Mouse (Mus musculus): Measurements from ENCODE around the gene Sfta2.

Sfta2 gene

DNA sequence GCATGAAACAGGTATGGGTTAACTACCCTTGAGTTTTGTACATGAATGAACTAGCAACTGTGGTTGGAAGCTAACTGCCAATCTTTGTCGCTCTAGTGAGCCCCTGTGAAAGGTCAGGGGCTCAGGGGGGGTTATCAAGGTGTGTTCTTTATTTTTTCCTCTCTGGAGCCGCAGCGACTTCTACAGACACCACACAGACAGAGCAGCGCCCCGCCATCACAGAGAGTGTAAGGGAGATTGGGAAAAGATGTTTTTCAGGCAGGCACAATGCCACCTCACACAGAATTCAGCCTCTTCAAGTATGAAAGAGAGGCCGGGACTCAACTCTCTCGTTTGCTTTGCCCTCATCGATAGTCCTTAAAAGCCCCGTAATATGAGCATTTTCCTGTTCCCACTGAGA is 9.2 kb upstream of the Sfta2 start:
- DNase-seq (ENCODE audit: low read depth, low spot score) = no peak

DNA sequence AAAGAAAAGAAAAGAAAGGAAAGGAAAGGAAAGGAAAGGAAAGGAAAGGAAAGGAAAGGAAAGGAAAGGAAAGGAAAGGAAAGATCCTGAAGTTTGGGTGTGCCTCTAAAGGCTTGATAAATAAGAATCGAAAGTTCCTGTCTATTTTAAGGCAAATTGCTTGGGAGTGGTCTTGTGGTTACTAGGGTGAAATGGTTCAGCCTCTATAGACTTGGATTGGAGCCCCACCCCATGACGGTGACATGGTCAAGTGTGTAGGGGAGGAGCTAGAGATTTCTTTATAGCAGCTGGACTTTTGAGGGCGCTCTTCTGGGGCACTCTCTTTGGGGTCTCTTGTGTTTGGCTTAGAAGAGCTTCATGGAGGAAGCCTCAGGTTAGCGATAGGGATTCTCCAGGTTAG is 7.6 kb upstream of the Sfta2 start:
- no peak for DNase-seq (ENCODE audit: low read depth, low spot score)

DNA sequence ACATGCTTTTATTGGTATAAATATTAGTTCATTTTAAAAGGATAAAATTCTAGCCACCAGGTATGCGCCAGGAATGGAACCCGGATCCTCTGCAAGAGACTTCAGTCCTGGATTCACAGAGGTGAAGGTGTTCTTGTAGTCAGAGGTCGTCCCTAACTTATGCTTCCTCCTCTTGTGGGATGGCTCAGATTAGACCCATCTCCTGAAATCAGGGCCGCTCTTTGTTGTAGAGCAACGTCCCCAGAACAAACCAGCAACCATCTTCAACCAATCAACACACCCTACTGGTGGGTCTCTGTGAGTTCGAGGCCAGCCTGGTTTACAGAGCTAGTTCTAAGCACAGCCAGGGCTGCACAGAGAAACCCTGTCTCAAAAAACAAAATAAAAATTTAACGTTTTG is 6.9 kb upstream of the Sfta2 start:
- DNase-seq (ENCODE audit: low read depth, low spot score) = no peak

DNA sequence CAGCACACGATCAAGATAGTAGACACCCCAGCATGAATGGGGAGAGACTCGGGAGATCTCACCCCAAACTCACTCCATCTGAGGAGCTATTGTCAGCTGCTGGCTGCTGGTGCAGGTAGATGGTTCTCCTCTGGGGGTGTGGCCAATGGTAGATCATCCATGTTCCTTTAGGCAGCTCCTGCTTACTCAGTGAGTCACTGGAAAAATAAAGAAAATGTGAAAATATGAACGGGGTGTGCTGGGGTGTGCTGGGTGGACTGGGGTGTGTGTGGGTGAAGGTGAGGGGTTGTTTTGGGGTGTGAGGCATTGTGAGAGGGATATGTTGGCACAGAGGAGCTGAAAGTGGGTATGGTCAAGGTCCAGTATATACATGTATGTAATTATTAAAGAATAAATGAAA is 4.0 kb upstream of the Sfta2 start:
- DNase-seq (ENCODE audit: low read depth, low spot score) = no peak

DNA sequence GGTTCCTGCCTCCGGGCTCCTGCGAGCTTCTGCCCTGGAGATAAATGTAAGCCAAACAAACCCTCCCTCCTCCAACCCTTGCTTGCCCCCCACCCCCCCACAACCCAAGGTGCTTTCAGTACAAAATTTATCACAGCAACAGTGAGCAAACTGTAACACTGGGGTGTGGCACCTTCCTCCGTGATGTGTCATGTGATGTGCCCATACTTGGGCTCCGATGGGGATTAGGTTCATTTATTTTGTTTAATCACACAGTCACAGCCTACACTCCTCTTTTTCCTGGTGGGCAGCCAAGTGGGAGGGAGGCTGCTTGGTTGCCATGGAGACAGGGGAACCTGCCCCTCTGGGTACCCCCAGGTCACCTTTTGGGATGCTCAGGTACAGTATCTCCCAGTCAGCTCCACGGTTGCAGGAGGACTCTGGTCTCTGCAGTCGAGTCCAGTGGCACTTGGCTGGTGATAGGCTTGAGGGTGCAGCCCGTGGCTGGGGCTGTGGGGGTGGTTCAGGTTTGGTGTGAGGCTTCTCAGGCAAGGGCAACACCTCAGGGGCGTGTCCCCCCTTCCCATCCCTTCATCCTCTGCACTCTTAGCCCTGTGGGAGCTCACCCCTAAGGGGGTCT is 496 bp downstream of the Sfta2 start:
- DNase-seq (ENCODE audit: low read depth, low spot score) = no peak

DNA sequence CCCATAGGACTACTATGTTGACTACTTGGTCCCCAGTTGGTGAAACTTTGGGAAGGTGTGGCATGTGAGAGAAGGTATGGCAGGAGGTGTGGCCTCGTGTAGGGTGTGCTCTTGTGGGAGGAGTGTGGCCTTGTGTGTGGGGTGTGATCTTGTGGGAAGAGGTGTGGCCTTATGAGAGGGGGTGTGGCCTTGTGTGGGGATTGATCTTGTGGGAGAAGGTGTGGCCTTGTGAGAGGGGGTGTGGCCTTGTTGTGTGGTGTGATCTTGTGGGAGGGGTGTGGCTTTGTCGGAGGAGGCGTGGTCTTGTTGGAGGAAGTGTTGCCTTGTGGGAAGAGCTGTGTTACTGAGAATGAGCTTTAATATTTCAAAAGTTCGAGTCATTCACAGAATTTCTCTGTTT is 15.8 kb downstream of the Sfta2 start:
- DNase-seq (ENCODE audit: low read depth, low spot score) = no peak

DNA sequence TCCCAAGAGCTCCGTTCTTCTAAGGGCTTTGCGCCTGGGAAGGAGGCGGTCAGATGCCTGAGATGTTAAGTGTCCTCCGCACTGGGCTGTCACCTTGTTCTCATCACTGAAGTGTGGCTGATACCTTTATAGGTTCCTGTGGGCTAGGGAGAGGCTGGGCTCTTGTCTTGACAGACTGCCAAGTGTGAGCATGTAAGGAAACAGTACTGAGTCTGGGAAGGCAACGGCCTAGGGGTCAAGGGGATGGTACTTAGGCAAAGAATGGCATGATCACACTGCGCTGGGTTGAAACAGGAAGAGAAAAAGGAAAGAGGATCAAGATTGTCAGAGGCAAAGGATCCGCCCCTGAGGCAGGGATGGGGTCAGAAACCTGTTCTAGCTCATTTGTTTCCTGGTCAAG is 25.2 kb downstream of the Sfta2 start, which contains the start of gene Gm9573:
TSS of gene Gm9573 (minus strand) at position 101 of the 400 bp plus-strand sequence.
- no peak for DNase-seq (ENCODE audit: low read depth, low spot score)

DNA sequence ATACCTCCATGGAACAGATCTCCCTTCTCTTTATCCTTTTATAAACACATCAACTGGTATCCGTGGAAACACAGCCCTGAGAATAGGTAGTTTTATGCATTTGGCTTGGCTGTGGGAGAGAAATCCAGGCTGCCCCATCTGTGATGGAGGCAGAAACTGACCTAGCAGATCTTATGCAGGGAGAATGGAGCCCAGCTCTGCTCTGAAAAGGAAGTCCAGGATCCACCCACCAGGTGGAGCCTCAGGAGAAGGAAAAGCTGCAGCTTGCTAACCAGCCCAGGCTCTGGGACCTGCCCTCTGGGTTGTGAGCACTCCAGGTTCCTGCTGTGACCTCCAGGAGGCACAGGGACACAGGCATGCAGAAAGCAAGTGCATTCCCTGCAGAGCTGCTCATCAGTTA is 32.6 kb downstream of the Sfta2 start:
- DNase-seq (ENCODE audit: low read depth, low spot score) = peak; percentile 27

DNA sequence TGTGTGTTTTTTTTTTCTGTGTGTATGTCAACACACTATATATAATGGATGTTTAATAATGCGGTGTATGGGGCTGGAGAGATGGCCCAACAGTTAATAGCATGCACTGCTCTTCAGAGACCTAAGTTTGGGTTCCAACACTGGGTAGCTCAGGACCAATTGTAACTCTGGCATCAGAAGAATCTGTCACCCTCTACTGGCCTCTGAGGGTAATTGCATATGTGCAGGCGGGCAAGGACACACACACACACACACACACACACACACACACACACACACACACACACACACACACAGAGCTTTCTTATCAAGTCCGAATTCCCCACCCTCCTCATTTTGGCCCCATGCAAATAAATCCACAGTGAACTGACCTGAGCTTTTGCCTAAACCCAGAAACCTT is 33.9 kb downstream of the Sfta2 start:
- no peak for DNase-seq (ENCODE audit: low read depth, low spot score)

DNA sequence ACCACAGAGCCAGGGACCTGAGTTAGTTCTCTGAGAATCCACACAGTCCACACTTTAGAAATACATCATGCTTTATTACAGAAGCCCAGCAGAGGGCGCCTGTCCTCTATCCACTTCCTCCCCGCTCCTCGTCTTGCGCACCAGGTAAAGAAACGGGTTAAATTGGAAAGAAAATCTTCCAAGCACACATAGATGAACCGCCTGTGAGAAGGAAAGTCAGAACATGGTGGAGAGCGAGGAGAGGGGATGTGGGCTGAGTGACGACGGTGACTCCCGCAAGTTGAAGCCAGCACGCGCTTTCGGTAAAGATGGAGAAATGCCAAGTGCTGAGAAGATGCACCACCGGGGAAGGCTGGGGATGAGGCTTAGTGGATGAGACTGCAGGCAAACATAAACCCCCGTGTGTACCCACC is 34.4 kb downstream of the Sfta2 start:
- DNase-seq (ENCODE audit: low read depth, low spot score) = peak; percentile 62

DNA sequence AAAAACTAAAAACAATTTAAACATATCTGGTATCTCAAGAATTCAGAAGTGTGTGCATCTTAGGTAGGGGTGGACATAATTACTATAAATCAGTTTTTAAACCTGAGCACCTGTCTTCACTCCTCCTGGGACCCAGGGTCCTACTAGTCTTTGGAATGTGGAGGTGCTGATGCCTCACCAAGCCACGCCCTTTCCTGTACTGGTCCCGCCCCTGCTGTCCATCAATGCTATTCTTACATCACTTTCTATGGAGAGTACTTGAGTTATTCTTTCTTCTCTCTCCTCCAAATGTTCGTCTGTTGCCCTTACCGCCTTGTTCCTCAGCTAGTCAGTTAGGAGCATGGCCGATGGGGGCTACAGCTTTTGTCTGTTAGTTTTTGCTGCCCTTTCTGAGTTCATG is 35.0 kb downstream of the Sfta2 start:
- no peak for DNase-seq (ENCODE audit: low read depth, low spot score)

DNA sequence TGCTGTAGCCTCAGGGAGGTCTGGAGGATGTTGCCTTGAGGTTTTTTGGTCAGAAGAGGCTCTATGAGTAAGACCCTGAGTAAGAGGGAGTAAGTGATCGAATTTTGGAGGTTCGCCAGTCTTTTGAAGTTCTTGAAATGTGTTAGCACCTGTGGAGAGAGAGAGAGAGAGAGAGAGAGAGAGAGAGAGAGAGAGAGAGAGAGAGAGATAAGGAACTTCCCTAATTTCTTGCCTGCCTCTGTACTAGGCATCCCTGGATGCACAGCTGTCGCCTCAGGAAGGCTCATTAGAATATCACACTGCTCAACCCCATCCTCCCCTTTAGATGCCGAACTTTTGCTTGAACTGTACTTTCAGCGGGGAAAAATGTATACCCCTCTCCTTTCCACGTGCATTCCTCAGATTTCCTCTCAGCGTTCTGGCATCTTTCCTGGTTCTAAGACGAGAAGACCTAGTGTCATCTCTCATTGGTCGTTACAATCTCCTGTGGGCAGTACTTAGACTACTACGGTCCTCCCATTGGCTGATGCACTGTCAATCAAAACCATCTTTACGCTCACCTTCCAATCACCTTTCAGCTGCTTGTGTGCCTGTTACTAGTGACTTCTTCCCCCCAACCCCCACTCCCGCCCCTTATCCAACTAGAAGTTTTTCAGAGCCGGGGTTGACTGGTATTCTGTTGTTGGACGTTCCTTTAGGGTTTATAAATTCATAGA is 37.3 kb downstream of the Sfta2 start:
- DNase-seq (ENCODE audit: low read depth, low spot score) = peak; percentile 61

DNA sequence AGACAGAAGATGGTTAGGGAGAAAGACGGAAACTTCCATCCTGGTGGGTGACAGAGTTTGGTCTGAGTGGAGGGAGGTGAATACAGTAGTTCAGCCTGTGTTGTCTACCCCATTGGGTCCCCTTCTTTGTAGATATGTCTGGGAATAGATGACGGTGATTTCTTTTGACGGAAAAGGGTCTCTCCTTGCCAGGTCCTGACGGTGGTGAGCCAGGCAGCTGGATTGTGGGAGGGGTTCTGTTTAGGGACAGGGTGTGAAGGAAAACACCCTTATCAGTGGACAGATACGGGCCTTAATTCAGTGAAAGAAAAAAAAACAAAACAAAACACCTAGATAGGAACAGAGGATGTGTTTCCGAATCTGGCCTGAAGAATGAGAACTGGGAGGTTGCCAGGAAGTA is 38.0 kb downstream of the Sfta2 start:
- DNase-seq (ENCODE audit: low read depth, low spot score) = no peak

DNA sequence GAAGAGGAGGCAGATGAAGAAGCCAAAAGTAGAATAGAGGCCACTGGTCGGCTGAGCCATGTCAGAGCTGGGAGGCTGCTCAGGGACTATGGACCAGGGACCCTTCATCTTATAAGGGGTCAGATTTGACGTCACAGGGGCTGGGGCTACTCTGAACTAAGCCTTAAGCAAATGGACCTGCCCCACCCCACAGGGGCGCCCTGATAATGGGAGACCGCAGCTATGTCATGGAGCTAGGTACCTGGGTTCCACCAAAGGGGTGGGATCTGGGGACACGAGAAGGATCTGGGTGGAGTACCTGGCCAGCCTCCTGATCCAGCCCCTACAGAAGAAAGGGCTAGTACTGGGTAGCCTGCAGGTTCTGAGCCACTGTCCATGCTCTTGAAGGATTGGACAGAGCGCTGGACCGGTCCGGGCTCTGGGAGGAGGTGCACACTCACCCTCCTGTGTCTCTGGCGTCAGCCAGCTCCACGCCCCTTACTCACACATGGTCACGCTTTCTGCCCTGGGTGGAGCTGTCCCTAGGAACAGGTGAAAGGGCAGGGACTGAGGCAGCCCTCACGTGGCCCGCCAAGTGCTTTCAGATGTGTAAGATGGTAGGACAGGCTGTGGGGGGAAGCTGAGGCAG is 42.4 kb downstream of the Sfta2 start, which contains the start of gene Mucl3:
TSS of gene Mucl3 (minus strand) at position 87 of the 628 bp plus-strand sequence.
- no peak for DNase-seq (ENCODE audit: low read depth, low spot score)

DNA sequence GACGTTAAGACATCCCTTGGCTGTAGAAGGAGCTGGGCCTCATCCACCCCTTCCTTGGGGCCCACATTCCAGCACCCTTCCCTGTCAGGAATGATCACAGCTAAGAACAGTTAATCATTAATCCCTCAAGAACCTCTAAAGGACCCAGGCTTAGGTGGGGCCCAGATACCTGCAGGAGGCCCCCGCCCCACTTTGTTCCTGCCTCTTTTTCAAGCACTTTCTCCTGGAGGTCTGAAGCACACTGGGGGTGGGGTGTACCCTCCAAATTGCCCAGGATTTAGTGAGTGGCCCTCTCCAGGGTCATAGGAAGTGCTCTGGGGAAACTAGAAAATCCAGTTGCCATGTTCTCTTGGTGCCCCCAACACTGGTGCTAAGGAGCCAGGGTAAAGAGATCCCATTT is 48.1 kb downstream of the Sfta2 start:
- no peak for DNase-seq (ENCODE audit: low read depth, low spot score)

DNA sequence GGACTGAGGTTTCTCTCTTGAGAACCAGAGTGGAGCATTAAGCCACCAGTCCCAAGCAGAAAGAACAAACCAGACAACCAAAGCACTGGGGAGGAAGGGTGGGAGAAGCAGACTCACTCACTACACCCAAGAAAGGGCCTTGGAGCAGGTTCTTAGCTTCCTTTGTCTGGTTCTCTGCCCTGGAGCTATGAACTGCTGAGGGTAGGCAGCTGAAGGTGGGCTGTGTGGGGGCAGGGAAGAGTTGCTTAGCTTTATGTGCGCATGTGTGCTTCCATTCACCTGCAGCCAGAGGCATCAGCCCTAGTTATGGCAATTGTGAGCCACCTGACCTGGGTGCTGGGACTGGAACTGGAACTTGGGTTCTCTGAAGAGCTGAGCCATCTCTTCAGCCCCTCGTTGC is 51.7 kb downstream of the Sfta2 start:
- DNase-seq (ENCODE audit: low read depth, low spot score) = no peak

DNA sequence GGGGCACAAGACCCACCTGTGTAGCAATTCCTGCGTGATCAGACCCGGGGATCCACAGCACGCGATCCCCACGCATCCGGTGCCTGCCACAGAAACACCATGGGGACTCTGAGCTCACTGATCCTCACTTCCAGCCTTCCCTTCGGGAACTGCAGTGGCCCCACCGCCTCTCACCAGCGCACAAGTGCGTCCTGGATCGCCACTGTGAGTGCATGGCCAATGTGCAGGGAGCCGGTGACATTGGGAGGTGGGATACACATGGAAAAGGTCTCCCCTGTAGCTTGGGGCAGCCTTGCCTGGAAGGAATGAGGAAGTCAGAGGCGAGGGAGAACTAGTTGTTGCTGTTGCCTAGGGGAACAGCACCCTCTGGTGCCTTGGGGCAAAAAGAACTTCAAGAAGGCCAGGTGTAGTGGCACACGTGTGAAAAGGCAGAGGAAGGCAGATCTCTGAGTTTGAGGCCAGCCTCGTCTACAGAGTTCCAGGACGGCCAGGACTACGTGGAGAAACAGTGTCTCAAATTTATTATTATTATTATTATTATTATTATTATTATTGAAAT is 64.7 kb downstream of the Sfta2 start:
- no peak for DNase-seq (ENCODE audit: low read depth, low spot score)

DNA sequence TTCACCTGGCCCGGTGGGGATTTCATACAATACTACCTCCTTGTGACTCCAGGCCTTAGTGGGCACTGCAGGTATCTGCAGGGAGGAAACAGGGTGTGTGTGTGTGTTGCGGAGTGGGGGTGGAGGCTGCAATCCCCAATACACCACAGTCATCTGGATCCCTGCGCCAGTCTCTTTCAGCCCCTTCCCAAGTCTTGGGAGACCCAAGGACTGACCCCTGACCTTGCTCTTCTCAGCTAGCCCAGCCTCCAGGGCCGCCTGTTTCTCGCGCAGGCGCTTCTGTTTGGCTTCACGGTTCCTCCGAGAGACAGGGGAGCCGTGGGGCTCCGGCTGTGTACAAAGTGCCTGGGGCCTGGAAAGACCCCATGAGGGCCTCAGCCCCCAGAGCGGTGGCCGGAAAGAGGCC is 65.5 kb downstream of the Sfta2 start:
- DNase-seq (ENCODE audit: low read depth, low spot score) = peak; percentile 11

DNA sequence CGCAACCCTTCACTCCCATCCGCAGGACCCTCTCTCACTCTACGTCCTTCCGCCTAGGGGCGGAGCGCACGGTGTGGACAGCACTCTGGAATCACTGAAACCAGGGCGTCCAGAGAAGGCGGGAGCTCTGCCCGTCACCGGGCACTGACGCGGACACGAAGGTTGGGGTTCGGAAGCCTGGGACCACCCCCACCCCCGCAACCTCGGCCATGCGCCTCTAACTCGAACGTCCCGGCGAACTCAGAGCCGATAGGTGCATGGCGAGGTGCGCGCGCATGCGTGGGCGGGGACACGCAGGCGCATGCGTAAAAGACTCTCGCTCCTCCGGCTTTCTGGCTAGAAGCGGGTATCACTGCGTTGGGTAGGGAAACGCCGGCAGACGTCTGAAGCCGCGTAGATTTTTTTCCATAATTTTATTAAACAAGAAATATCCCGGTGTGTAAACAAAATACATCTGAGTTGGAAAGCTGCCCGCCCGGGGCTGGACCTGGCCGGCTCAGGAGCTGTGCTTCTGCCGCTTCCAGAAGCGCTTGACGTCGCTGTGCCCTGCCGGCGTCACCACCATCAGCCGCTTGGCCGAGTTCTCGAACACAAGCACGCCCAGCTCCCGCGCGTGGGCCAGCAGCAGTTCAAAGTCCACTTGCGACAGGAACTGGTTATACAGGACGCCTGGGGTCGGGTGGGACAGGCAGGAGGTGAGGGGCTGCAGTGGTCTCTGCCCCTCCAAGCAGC is 66.2 kb downstream of the Sfta2 start, which contains the start of gene Vars2:
TSS of gene Vars2 (minus strand) at position 259 of the 732 bp plus-strand sequence.
- DNase-seq (ENCODE audit: low read depth, low spot score) = peak; percentile 91

DNA sequence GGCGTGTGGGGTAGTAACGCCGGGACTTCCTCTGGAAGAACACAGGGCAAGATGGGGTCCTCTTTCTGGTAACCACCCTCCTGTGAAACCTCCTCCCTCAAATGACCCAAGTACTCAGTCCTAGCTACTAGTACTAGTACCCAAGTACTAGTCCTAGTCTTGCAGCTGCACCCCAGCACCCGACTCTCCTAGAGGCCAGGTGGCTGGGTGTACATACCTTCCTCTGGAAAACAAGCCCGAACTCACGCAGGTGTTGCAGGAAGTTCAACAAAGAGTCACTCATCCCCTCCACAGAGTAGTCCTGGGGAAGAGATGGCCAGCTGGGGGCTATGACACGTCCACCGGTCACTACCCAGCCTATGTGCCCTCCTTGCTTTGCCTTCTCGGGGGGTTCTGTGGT is 68.4 kb downstream of the Sfta2 start:
- no peak for DNase-seq (ENCODE audit: low read depth, low spot score)

DNA sequence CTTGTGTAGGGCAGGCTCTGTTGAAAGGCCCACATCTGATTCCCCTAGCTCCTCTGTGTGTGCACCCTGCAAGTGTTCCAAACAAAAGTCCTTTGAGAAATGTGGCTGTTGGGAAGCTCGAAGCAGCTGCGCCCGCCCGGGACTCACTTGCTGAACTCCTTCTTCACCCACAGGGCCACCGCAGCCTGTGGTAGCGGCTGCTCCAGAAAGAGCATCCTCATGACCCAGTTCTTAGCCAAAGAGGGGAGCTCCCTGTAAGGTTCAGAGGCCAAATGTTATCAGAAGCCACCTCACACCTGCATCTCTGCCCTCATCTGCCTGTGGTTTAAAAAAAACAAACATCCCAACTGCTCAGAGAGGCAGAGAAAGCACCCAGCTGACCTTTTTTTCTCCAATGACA is 70.5 kb downstream of the Sfta2 start:
- no peak for DNase-seq (ENCODE audit: low read depth, low spot score)

DNA sequence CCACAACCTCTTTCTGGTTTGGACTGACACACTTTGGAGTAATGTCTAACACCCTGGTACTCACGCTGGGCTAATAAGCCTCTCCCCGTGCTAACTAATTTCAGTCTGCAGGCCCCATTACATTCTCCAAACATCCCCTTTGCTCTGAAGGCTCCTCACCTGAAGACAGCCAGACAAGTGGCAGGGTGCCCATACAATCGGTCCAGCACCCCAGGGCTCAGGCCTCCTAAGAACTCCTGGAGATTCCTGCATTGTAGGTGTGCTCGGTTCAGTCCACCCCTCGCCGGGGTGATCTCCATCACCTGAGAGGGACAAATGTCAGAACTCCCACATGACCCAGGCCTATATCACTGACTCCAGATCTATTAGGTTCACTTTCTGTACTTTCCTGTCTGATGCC is 71.2 kb downstream of the Sfta2 start:
- no peak for DNase-seq (ENCODE audit: low read depth, low spot score)

All from retina, postnatal 7 days (tissue).